Mouse (Mus musculus) heart, postnatal 0 days (tissue): ENCODE data around the gene Rph3al. TPM values are rescaled to one million over a fixed set of nuclear protein-coding genes. Genes with fewer than 3 reads are reported as not detected.
A peak's percentile ranks its signal among the peaks of the same experiment; 100 is the strongest.

Source experiments
- ATAC-seq: fragments of 200-750 bp; cut with Nextera tagmentation; 2 replicates; pipeline ENCODE4 v1.8.0; 2017; ENCODE audit warnings: low read depth, moderate number of reproducible peaks, moderate library complexity; ENCODE audit not compliant: insufficient read depth
- DNase-seq: peaks from one replicate; pipeline ENCODE4 v3.0.0-alpha.2; 2016; ENCODE audit warnings: low spot score
- H3K27ac ChIP-seq: fragments of 300-500 bp; sonication (generic); 2 replicates; pipeline ENCODE4 v1.5.1; 2014; ENCODE audit warnings: low read depth, mild to moderate bottlenecking
- H3K27me3 ChIP-seq: fragments of 300-500 bp; sonication (generic); 2 replicates; pipeline ENCODE4 v1.6.1; 2014; ENCODE audit warnings: low read length, mixed read lengths; ENCODE audit not compliant: control insufficient read depth, insufficient read depth
- H3K36me3 ChIP-seq: fragments of 300-500 bp; sonication (generic); replicated peaks from 2 replicates; pipeline ENCODE4 v1.6.1; 2014; ENCODE audit warnings: low read length, mixed read lengths; ENCODE audit not compliant: control insufficient read depth, insufficient read depth
- H3K4me1 ChIP-seq: fragments of 300-500 bp; sonication (generic); 2 replicates; pipeline ENCODE4 v1.6.1; 2014; ENCODE audit warnings: antibody characterized with exemption; ENCODE audit not compliant: control insufficient read depth, insufficient read depth
- H3K4me2 ChIP-seq: fragments of 300-500 bp; sonication (generic); 2 replicates; pipeline ENCODE4 v1.6.1; 2014; ENCODE audit warnings: low read depth, mild to moderate bottlenecking, low read length, moderate library complexity
- H3K4me3 ChIP-seq: fragments of 300-500 bp; sonication (generic); 2 replicates; pipeline ENCODE4 v1.5.1; 2014; ENCODE audit warnings: low read depth, low read length
- H3K9ac ChIP-seq: fragments of 300-500 bp; sonication (generic); replicated peaks from 2 replicates; pipeline ENCODE4 v1.6.1; 2014; ENCODE audit warnings: low read depth, low read length, mixed read lengths
- H3K9me3 ChIP-seq: fragments of 300-500 bp; sonication (generic); replicated peaks from 2 replicates; pipeline ENCODE4 v1.6.1; 2016; ENCODE audit warnings: low read length; ENCODE audit not compliant: control insufficient read depth
- CTCF ChIP-seq: IDR thresholded peaks from 2 replicates; pipeline ENCODE4 v1.5.1; 2016; ENCODE audit warnings: antibody characterized with exemption, control low read depth, low read depth
- EP300 ChIP-seq: IDR thresholded peaks from 2 replicates; pipeline ENCODE4 v1.6.1; 2016; ENCODE audit warnings: antibody characterized with exemption, low read depth
- WGBS: fragments of 180-500 bp; shearing (Covaris S2); extraction: QIAGEN DNeasy Blood & Tissue Kit; methylation state at CpG from one replicate; pipeline ENCODE4 v1.1.7; 2014; 5-methylcytosine and 5-hydroxymethylcytosine counted together
- polyA plus RNA-seq: library from polyadenylated mRNA; unstranded; fragments of >200 nt; fragmentation: Nextera tagmentation; extraction: Ambion mirVana; gene quantifications from 2 replicates; pipeline ENCODE4 v1.2.1, GENCODE M21; 2015
- total RNA-seq: library from RNA; depleted of rRNA; stranded (reverse); fragments of >200 nt; gene quantifications from 2 replicates; pipeline ENCODE4 v1.2.3, GENCODE M21; 2014; ENCODE audit warnings: low replicate concordance; rRNA removed

Rph3al gene
- 15.6 and 28.7 TPM in 2 replicates for total RNA-seq
- polyA plus RNA-seq, result 15.0 and 15.5 TPM in 2 replicates

- Histone ChIP-seq H3K27me3 (no peaks in the 10 kb centered on the region), H3K9me3 (peaks cover 8% of the 10 kb centered on the region; the same call in 1 of the 2 replicates), H3K4me2 (peak within 1 kb of the TSS; percentile 49), H3K4me3 (peak within 1 kb of the TSS; percentile 24), H3K4me1 (peaks cover 46% of the 10 kb centered on the region), H3K36me3 (no peaks in the 10 kb centered on the region), H3K9ac (no peak within 1 kb of the TSS), H3K27ac (peak within 1 kb of the TSS; percentile 76)
- WGBS, result 50% methylated on average over 6 of the region's 6 CpGs
- ATAC-seq (no peak), DNase-seq (no peak)
- no peak for TF ChIP-seq CTCF
- no peak for TF ChIP-seq EP300
Measured at GRCm38 (mm10) chr11:75938379-75938906, at the start of gene Rph3al. Gene Rph3al (minus strand): TSS chr11:75938429.

GRCm38 (mm10) chr11:75985948-75986347 lies 47.7 kb upstream of the Rph3al start:
- H3K9me3 ChIP-seq, result no peaks in the 10 kb centered on the region
- no peaks in the 10 kb centered on the region for H3K4me1 ChIP-seq
- no peak for TF ChIP-seq CTCF
- no peak for TF ChIP-seq EP300
- H3K4me2 ChIP-seq, result no peak overlapping the region
- H3K36me3 ChIP-seq, result no peaks in the 10 kb centered on the region
- H3K9ac ChIP-seq, result no peak overlapping the region
- H3K27me3 ChIP-seq, result no peaks in the 10 kb centered on the region
- no peak overlapping the region for H3K27ac ChIP-seq
- no peak for ATAC-seq
- H3K4me3 ChIP-seq, result no peak overlapping the region
- DNase-seq, result no peak
- 72% methylated on average over 7 of the region's 7 CpGs for WGBS

- no peak for ATAC-seq
- 25% methylated on average over 1 of the region's 1 CpGs for WGBS
- DNase-seq, result no peak
- H3K4me2 ChIP-seq, result no peak overlapping the region
- no peak overlapping the region for H3K9ac ChIP-seq
- no peak overlapping the region for H3K4me3 ChIP-seq
- no peaks in the 10 kb centered on the region for H3K27me3 ChIP-seq
- H3K9me3 ChIP-seq, result no peaks in the 10 kb centered on the region
- H3K4me1 ChIP-seq, result no peaks in the 10 kb centered on the region
- H3K36me3 ChIP-seq, result no peaks in the 10 kb centered on the region
- TF ChIP-seq EP300 (no peak), CTCF (no peak)
- no peak overlapping the region for H3K27ac ChIP-seq
Measured at GRCm38 (mm10) chr11:75984581-75984980, 46.4 kb upstream of the Rph3al start.

GRCm38 (mm10) chr11:75983194-75983593 lies 45.0 kb upstream of the Rph3al start:
- no peak overlapping the region for H3K4me2 ChIP-seq
- no peaks in the 10 kb centered on the region for H3K36me3 ChIP-seq
- no peak overlapping the region for H3K9ac ChIP-seq
- DNase-seq (no peak), ATAC-seq (no peak)
- TF ChIP-seq EP300 (no peak), CTCF (peak; percentile 17; the same call in 1 of the 2 replicates)
- H3K27me3 ChIP-seq, result no peaks in the 10 kb centered on the region
- H3K4me3 ChIP-seq, result no peak overlapping the region
- H3K9me3 ChIP-seq, result no peaks in the 10 kb centered on the region
- H3K4me1 ChIP-seq, result no peaks in the 10 kb centered on the region
- no peak overlapping the region for H3K27ac ChIP-seq
- WGBS, result 78% methylated on average over 4 of the region's 4 CpGs

GRCm38 (mm10) chr11:75980413-75980812 lies 42.2 kb upstream of the Rph3al start:
- H3K4me1 ChIP-seq, result no peaks in the 10 kb centered on the region
- TF ChIP-seq EP300 (no peak), CTCF (no peak)
- H3K27ac ChIP-seq, result no peak overlapping the region; the same call in 1 of the 2 replicates
- no peak overlapping the region for H3K4me3 ChIP-seq
- H3K9me3 ChIP-seq, result no peaks in the 10 kb centered on the region
- WGBS, result 37% methylated on average over 2 of the region's 2 CpGs
- no peak for DNase-seq
- H3K9ac ChIP-seq, result no peak overlapping the region
- H3K36me3 ChIP-seq, result no peaks in the 10 kb centered on the region
- H3K27me3 ChIP-seq, result no peaks in the 10 kb centered on the region
- no peak overlapping the region for H3K4me2 ChIP-seq
- ATAC-seq, result no peak

- no peak for DNase-seq
- 71% methylated on average over 6 of the region's 6 CpGs for WGBS
Measured at GRCm38 (mm10) chr11:75978051-75978450, 39.8 kb upstream of the Rph3al start.

More at GRCm38 (mm10) chr11:75978051-75978450, 39.8 kb upstream of the Rph3al start:
- Histone ChIP-seq H3K9ac (no peak overlapping the region), H3K27me3 (no peaks in the 10 kb centered on the region), H3K4me3 (no peak overlapping the region), H3K4me2 (no peak overlapping the region), H3K36me3 (no peaks in the 10 kb centered on the region), H3K9me3 (no peaks in the 10 kb centered on the region), H3K4me1 (no peaks in the 10 kb centered on the region), H3K27ac (no peak overlapping the region)
- no peak for ATAC-seq
- TF ChIP-seq CTCF (no peak), EP300 (no peak)
